Mouse (Mus musculus) urinary bladder, postnatal 4 days (tissue): Measurements from ENCODE around the gene Gm20747.
"Not testable (repeated sequence)": the region's sequence is repeated elsewhere in the genome, so short reads cannot be mapped to it uniquely, and the experiment has no call there.

Experiments
- DNase-seq, 2 experiments: peaks; one replicate each; pipeline ENCODE4 v3.0.0; 2021 to 2022; ENCODE audit warnings: low spot score in 2 of 2

The Gm20747 gene

DNA sequence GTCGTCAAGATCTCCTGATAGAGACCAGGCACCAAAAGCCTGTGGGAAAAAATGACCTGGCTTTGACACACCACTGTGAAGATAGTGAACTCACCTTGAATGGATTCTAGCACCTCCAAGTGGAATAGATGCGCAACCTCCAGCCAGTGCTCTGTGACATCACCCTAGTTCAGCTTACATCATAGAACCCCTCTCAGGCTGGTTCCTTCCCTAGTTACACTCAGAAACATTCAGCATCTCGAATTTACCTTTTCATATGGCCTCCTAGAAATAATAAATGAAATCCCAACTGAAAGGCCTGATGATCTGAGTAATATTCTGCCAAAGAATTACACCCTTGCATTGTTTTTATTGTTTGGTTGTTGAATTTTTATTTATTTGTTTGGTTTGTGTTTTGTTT lies at the start of gene Gm20747:
Gene Gm20747, minus strand, starts transcription at position 101 of the 400 bp plus-strand sequence.
- not testable (repeated sequence) for DNase-seq
